ENCODE assay signal across 8 mouse cellular contexts in genomic region chr11:77488771-77489581, GRCm38 (mm10). TPM values are rescaled to one million over a fixed set of nuclear protein-coding genes. Genes with fewer than 3 reads are reported as not detected.
DNase-seq lines count a peak whose midpoint lies in the region; ATAC-seq and TF ChIP-seq lines count a peak whose summit lies in the region.

No protein-coding gene starts in this region.

- TF ChIP-seq POLR2A in spleen, adult 2 months (IDR thresholded peaks at IDR 0.05; ENCODE audit: low read depth, low read length): no peak

- peaks cover 13% of the 10 kb centered on the region for H3K27me3 ChIP-seq in spleen, adult 2 months (ENCODE audit: control insufficient read depth, insufficient read depth, low read length)
- no peaks in the 10 kb centered on the region for H3K27me3 ChIP-seq in hindbrain, embryonic 14.5 days (ENCODE audit: control insufficient read depth, insufficient read depth, low read length)
- H3K27me3 ChIP-seq in midbrain, embryonic 10.5 days (ENCODE audit: low read depth, poor library complexity, severe bottlenecking): 0 out of 2 replicates have a peak, but pooled peaks cover 9% of the 10 kb centered on the region

- no peak for ATAC-seq in hindbrain, embryonic 14.5 days (ENCODE audit: low FRiP score)

- H3K9ac ChIP-seq in hindbrain, embryonic 14.5 days: peak overlapping the region; percentile 99

- H3K4me3 ChIP-seq in spleen, adult 2 months (ENCODE audit: extremely low read depth, insufficient read depth, insufficient read length): peak overlapping the region; percentile 56
- peak overlapping the region; percentile 96 for H3K4me3 ChIP-seq in hindbrain, embryonic 14.5 days (replicated peaks; ENCODE audit: low read length)
- peak overlapping the region; percentile 81 for H3K4me3 ChIP-seq in midbrain, embryonic 10.5 days

- peaks cover 6% of the 10 kb centered on the region; the same call in 1 of the 2 replicates for H3K4me1 ChIP-seq in spleen, adult 2 months (ENCODE audit: control insufficient read depth, insufficient read depth, insufficient read length)
- H3K4me1 ChIP-seq in hindbrain, embryonic 14.5 days (replicated peaks; ENCODE audit: control insufficient read depth, insufficient read depth, low read length): peaks cover 66% of the 10 kb centered on the region
- H3K4me1 ChIP-seq in midbrain, embryonic 10.5 days: peaks cover 83% of the 10 kb centered on the region

- peak overlapping the region; percentile 88 for H3K4me2 ChIP-seq in hindbrain, embryonic 14.5 days (replicated peaks)

- no peaks in the 10 kb centered on the region for H3K36me3 ChIP-seq in spleen, adult 2 months (ENCODE audit: control insufficient read depth, insufficient read depth, low read length)
- no peaks in the 10 kb centered on the region for H3K36me3 ChIP-seq in hindbrain, embryonic 14.5 days (replicated peaks; ENCODE audit: control insufficient read depth, insufficient read depth)
- H3K36me3 ChIP-seq in midbrain, embryonic 10.5 days: 0 out of 2 replicates have a peak, but pooled peaks cover 3% of the 10 kb centered on the region

- 13% methylated on average over 51 of the region's 55 CpGs for WGBS in spleen, adult 2 months
- 2% methylated on average over 47 of the region's 55 CpGs for WGBS in hindbrain, embryonic 14.5 days
- 2% methylated on average over 55 of the region's 55 CpGs for WGBS in midbrain, embryonic 10.5 days

- peak; percentile 45 to 74 for DNase-seq in adrenal gland, adult (ENCODE audit: inconsistent age in 2 of 2, low spot score in 1 of 2)
- DNase-seq in adrenal gland, postnatal 25 days: no peak
- no peak for DNase-seq in spleen, adult 2 months (ENCODE audit: low read depth in 1 of 2, low spot score in 2 of 2)
- DNase-seq in spleen, adult 12 weeks (ENCODE audit: low spot score): no peak
- no peak for DNase-seq in hindbrain, embryonic 14.5 days (ENCODE audit: low spot score)
- peak; percentile 46 for DNase-seq in midbrain, embryonic 10.5 days (ENCODE audit: low spot score)
- DNase-seq in c-Kit-positive CD71-positive TER-119-positive erythroid progenitor cells, embryonic 14.5 days (ENCODE audit: low spot score): no peak
- DNase-seq in right cerebral cortex, postnatal 14 days: no peak

- no peaks in the 10 kb centered on the region for H3K9me3 ChIP-seq in hindbrain, embryonic 14.5 days (ENCODE audit: control insufficient read depth, low read length)
- no peaks in the 10 kb centered on the region for H3K9me3 ChIP-seq in midbrain, embryonic 10.5 days (replicated peaks)

- no peak for TF ChIP-seq CTCF in spleen, adult 2 months (IDR thresholded peaks at IDR 0.05; ENCODE audit: extremely low read depth, insufficient read depth, insufficient read length, insufficient replicate concordance)

- no peak overlapping the region for H3K27ac ChIP-seq in spleen, adult 2 months (ENCODE audit: insufficient read depth, low read length)
- peak overlapping the region; percentile 92 for H3K27ac ChIP-seq in hindbrain, embryonic 14.5 days
- peak overlapping the region; percentile 94 for H3K27ac ChIP-seq in midbrain, embryonic 10.5 days (replicated peaks)

RNA-seq across cellular contexts. Expression of gene Ankrd13b, which starts 0.5 kb away (rescaled TPM):
- total RNA-seq in adrenal gland, postnatal 25 days (2021): 7.7 and 8.7 TPM in 2 replicates
- 8.9 and 10.6 TPM in 2 replicates for polyA plus RNA-seq in spleen, adult 2 months (2012; rRNA removed)
- 44.5 and 45.0 TPM in 2 replicates for polyA plus RNA-seq in hindbrain, embryonic 14.5 days (2014; fragmentation: Nextera tagmentation; extraction: Ambion mirVana)
- polyA plus RNA-seq in midbrain, embryonic 10.5 days (2016; fragmentation: Nextera tagmentation; extraction: Ambion mirVana): 7.4 and 11.8 TPM in 2 replicates

RNA-seq across cellular contexts. Expression of gene Git1, which starts 4.4 kb away (rescaled TPM):
- 53.8 and 55.9 TPM in 2 replicates for total RNA-seq in adrenal gland, postnatal 25 days (2021)
- 36.2 and 44.3 TPM in 2 replicates for polyA plus RNA-seq in spleen, adult 2 months (2012; rRNA removed)
- polyA plus RNA-seq in hindbrain, embryonic 14.5 days (2014; fragmentation: Nextera tagmentation; extraction: Ambion mirVana): 21.3 and 23.2 TPM in 2 replicates
- 10.9 and 11.7 TPM in 2 replicates for polyA plus RNA-seq in midbrain, embryonic 10.5 days (2016; fragmentation: Nextera tagmentation; extraction: Ambion mirVana)

RNA-seq across cellular contexts. Expression of gene Abhd15, which starts 25.9 kb away (rescaled TPM):
- total RNA-seq in adrenal gland, postnatal 25 days (2021): 15.1 and 19.4 TPM in 2 replicates
- polyA plus RNA-seq in spleen, adult 2 months (2012; rRNA removed): 4.1 and 6.5 TPM in 2 replicates
- polyA plus RNA-seq in hindbrain, embryonic 14.5 days (2014; fragmentation: Nextera tagmentation; extraction: Ambion mirVana): 1.7 and 2.7 TPM in 2 replicates
- 3.9 and 4.2 TPM in 2 replicates for polyA plus RNA-seq in midbrain, embryonic 10.5 days (2016; fragmentation: Nextera tagmentation; extraction: Ambion mirVana)

RNA-seq across cellular contexts. Expression of gene Coro6, which starts 26.8 kb away (rescaled TPM):
- total RNA-seq in adrenal gland, postnatal 25 days (2021): 1.3 and 2.2 TPM in 2 replicates
- polyA plus RNA-seq in spleen, adult 2 months (2012; rRNA removed): 0.76 and 1.1 TPM in 2 replicates
- 0.82 and 0.91 TPM in 2 replicates for polyA plus RNA-seq in hindbrain, embryonic 14.5 days (2014; fragmentation: Nextera tagmentation; extraction: Ambion mirVana)
- polyA plus RNA-seq in midbrain, embryonic 10.5 days (2016; fragmentation: Nextera tagmentation; extraction: Ambion mirVana): not detected in 2 replicates

RNA-seq across cellular contexts. Expression of gene Trp53i13, which starts 26.8 kb away (rescaled TPM):
- 7.5 and 10.2 TPM in 2 replicates for total RNA-seq in adrenal gland, postnatal 25 days (2021)
- polyA plus RNA-seq in spleen, adult 2 months (2012; rRNA removed): 16.6 and 18.7 TPM in 2 replicates
- polyA plus RNA-seq in hindbrain, embryonic 14.5 days (2014; fragmentation: Nextera tagmentation; extraction: Ambion mirVana): 13.3 and 15.1 TPM in 2 replicates
- 31.3 and 36.5 TPM in 2 replicates for polyA plus RNA-seq in midbrain, embryonic 10.5 days (2016; fragmentation: Nextera tagmentation; extraction: Ambion mirVana)

Comparison
In these comparisons a context has a peak if more than half of its experiments do, and no peak if none do; other contexts are left out.
1. DNase-seq: peak in adrenal gland, adult (2 of 2) and midbrain, embryonic 10.5 days (single experiment); none in adrenal gland, postnatal 25 days (single experiment), spleen, adult 2 months (0 of 2), spleen, adult 12 weeks (single experiment), hindbrain, embryonic 14.5 days (single experiment), c-Kit-positive CD71-positive TER-119-positive erythroid progenitor cells, embryonic 14.5 days (single experiment) and right cerebral cortex, postnatal 14 days (single experiment).
2. Peak in every context shown above with its lines, with median percentiles within 50 percentile points of each other: H3K4me3 ChIP-seq.